Mouse (Mus musculus): ENCODE measurements around the gene Mybl2.

Gene Mybl2

GRCm38 (mm10) chr2:163071590-163071989 is 17.1 kb downstream of the Mybl2 start:
- no peak for DNase-seq (ENCODE audit: low spot score)

- no peak for DNase-seq (ENCODE audit: low spot score)
Measured at GRCm38 (mm10) chr2:163073023-163073757, 18.7 kb downstream of the Mybl2 start.

- no peak for DNase-seq (ENCODE audit: low spot score)
Measured at GRCm38 (mm10) chr2:163074006-163074405, 19.5 kb downstream of the Mybl2 start.

GRCm38 (mm10) chr2:163074808-163075207 is 20.3 kb downstream of the Mybl2 start:
- DNase-seq (ENCODE audit: low spot score), result no peak

- DNase-seq (ENCODE audit: low spot score), result no peak
Measured at GRCm38 (mm10) chr2:163075234-163075633, 20.7 kb downstream of the Mybl2 start.

- DNase-seq (ENCODE audit: low spot score), result no peak
Measured at GRCm38 (mm10) chr2:163079041-163079440, 24.6 kb downstream of the Mybl2 start.

GRCm38 (mm10) chr2:163082591-163082990 is 28.1 kb downstream of the Mybl2 start:
- no peak for DNase-seq (ENCODE audit: low spot score)

- no peak for DNase-seq (ENCODE audit: low spot score)
Measured at GRCm38 (mm10) chr2:163084519-163084918, 30.0 kb downstream of the Mybl2 start.

GRCm38 (mm10) chr2:163085047-163085446 is 30.6 kb downstream of the Mybl2 start:
- DNase-seq (ENCODE audit: low spot score), result no peak

GRCm38 (mm10) chr2:163086561-163086960 is 32.1 kb downstream of the Mybl2 start:
- no peak for DNase-seq (ENCODE audit: low spot score)

GRCm38 (mm10) chr2:163087728-163088127 is 33.2 kb downstream of the Mybl2 start, which contains the start of gene Gtsf1l:
Gene Gtsf1l, minus strand, starts transcription at chr2:163087855.
- no peak for DNase-seq (ENCODE audit: low spot score)

GRCm38 (mm10) chr2:163089475-163090123 is 35.1 kb downstream of the Mybl2 start:
- DNase-seq (ENCODE audit: low spot score), result no peak

- DNase-seq (ENCODE audit: low spot score), result no peak
Measured at GRCm38 (mm10) chr2:163094909-163095308, 40.4 kb downstream of the Mybl2 start.

- no peak for DNase-seq (ENCODE audit: low spot score)
Measured at GRCm38 (mm10) chr2:163095784-163096183, 41.3 kb downstream of the Mybl2 start.

GRCm38 (mm10) chr2:163099919-163100318 is 45.4 kb downstream of the Mybl2 start:
- DNase-seq (ENCODE audit: low spot score), result no peak

- no peak for DNase-seq (ENCODE audit: low spot score)
Measured at GRCm38 (mm10) chr2:163100551-163100950, 46.1 kb downstream of the Mybl2 start.

- DNase-seq (ENCODE audit: low spot score), result peak; percentile 85
Measured at GRCm38 (mm10) chr2:163101646-163102203, 47.2 kb downstream of the Mybl2 start.

GRCm38 (mm10) chr2:163102216-163102615 is 47.7 kb downstream of the Mybl2 start:
- no peak for DNase-seq (ENCODE audit: low spot score)

- DNase-seq (ENCODE audit: low spot score), result peak; percentile 89
Measured at GRCm38 (mm10) chr2:163102900-163103653, 48.6 kb downstream of the Mybl2 start.

GRCm38 (mm10) chr2:163104086-163104770 is 49.7 kb downstream of the Mybl2 start:
- no peak for DNase-seq (ENCODE audit: low spot score)

GRCm38 (mm10) chr2:163108385-163108784 is 53.9 kb downstream of the Mybl2 start:
- DNase-seq (ENCODE audit: low spot score), result no peak

GRCm38 (mm10) chr2:163110706-163111105 is 56.2 kb downstream of the Mybl2 start:
- no peak for DNase-seq (ENCODE audit: low spot score)
